Mouse (Mus musculus) neural tube, embryonic 11.5 days (tissue): Measurements from ENCODE around the gene Hook2. TPM values are rescaled to one million over a fixed set of nuclear protein-coding genes. Genes with fewer than 3 reads are reported as not detected.

Experiments
- ATAC-seq: fragments of 200-750 bp; cut with Nextera tagmentation; 2 replicates; pipeline ENCODE4 v1.8.0; 2017; ENCODE audit warnings: moderate number of reproducible peaks, mild to moderate bottlenecking, moderate TSS enrichment, moderate library complexity; ENCODE audit not compliant: insufficient read depth, low FRiP score, low TSS enrichment
- DNase-seq: peaks from one replicate; pipeline ENCODE4 v3.0.0-alpha.2; 2015; ENCODE audit warnings: low spot score
- H3K27ac ChIP-seq: fragments of 300-500 bp; sonication (generic); 2 replicates; pipeline ENCODE4 v1.5.1; 2014; ENCODE audit warnings: low read depth, mild to moderate bottlenecking, low read length
- H3K27me3 ChIP-seq: fragments of 300-500 bp; sonication (generic); 2 replicates; pipeline ENCODE4 v1.6.1; 2014; ENCODE audit warnings: mild to moderate bottlenecking, low read length, mixed read lengths; ENCODE audit not compliant: control insufficient read depth, insufficient read depth
- H3K36me3 ChIP-seq: fragments of 300-500 bp; sonication (generic); 2 replicates; pipeline ENCODE4 v1.6.1; 2014; ENCODE audit warnings: mild to moderate bottlenecking, low read length, moderate library complexity, mixed read lengths; ENCODE audit not compliant: control insufficient read depth, insufficient read depth
- H3K4me1 ChIP-seq: fragments of 300-500 bp; sonication (generic); 2 replicates; pipeline ENCODE4 v1.6.1; 2014; ENCODE audit warnings: low read length, mixed read lengths; ENCODE audit not compliant: control insufficient read depth, insufficient read depth
- H3K4me2 ChIP-seq: fragments of 300-500 bp; sonication (generic); 2 replicates; pipeline ENCODE4 v1.6.1; 2014; ENCODE audit warnings: low read depth, mild to moderate bottlenecking, moderate library complexity
- H3K4me3 ChIP-seq: fragments of 300-500 bp; sonication (generic); 2 replicates; pipeline ENCODE4 v1.5.1; 2014; ENCODE audit warnings: low read depth, low read length
- H3K9ac ChIP-seq: fragments of 300-500 bp; sonication (generic); 2 replicates; pipeline ENCODE4 v1.6.1; 2014; ENCODE audit warnings: mild to moderate bottlenecking, low read length
- H3K9me3 ChIP-seq: fragments of 300-500 bp; sonication (generic); 2 replicates; pipeline ENCODE4 v1.6.1; 2016; ENCODE audit warnings: low read length; ENCODE audit not compliant: control insufficient read depth
- WGBS: fragments of 180-500 bp; shearing (Covaris S2); extraction: QIAGEN DNeasy Blood & Tissue Kit; methylation state at CpG from one replicate; pipeline ENCODE4 v1.1.7; 2014; 5-methylcytosine and 5-hydroxymethylcytosine counted together
- polyA plus RNA-seq: library from polyadenylated mRNA; unstranded; fragments of >200 nt; fragmentation: Nextera tagmentation; extraction: Ambion mirVana; gene quantifications from 2 replicates; pipeline ENCODE4 v1.2.1, GENCODE M21; 2014

Hook2 gene
- polyA plus RNA-seq, 1 experiment from 2014 or later = 12.9 TPM

- Histone ChIP-seq H3K27ac (peak overlapping the region; percentile 67; the same call in 1 of the 2 replicates), H3K36me3 (peaks cover 13% of the 10 kb centered on the region), H3K4me2 (peak overlapping the region; percentile 57), H3K27me3 (no peaks in the 10 kb centered on the region), H3K4me1 (peaks cover 27% of the 10 kb centered on the region), H3K9ac (peak overlapping the region; percentile 99), H3K4me3 (peak overlapping the region; percentile 100), H3K9me3 (no peaks in the 10 kb centered on the region)
- no peak for DNase-seq
- under 1% methylated on average over 13 of the region's 13 CpGs for WGBS
- no peak for ATAC-seq
These were observed 37.1 kb downstream of the Hook2 start for GRCm38 (mm10) chr8:85027516-85027855.

GRCm38 (mm10) chr8:85027922-85028321 lies 37.5 kb downstream of the Hook2 start:
- no peak overlapping the region for H3K27ac ChIP-seq
- peak overlapping the region; percentile 99 for H3K9ac ChIP-seq
- peaks cover 27% of the 10 kb centered on the region for H3K4me1 ChIP-seq
- WGBS = 35% methylated on average over 2 of the region's 2 CpGs
- no peak for ATAC-seq
- H3K9me3 ChIP-seq = no peaks in the 10 kb centered on the region
- H3K36me3 ChIP-seq = peaks cover 15% of the 10 kb centered on the region
- H3K27me3 ChIP-seq = no peaks in the 10 kb centered on the region
- H3K4me3 ChIP-seq = peak overlapping the region; percentile 100
- H3K4me2 ChIP-seq = peak overlapping the region; percentile 57
- no peak for DNase-seq

GRCm38 (mm10) chr8:85029271-85029670 lies 38.9 kb downstream of the Hook2 start:
- H3K27me3 ChIP-seq = no peaks in the 10 kb centered on the region
- no peak overlapping the region for H3K9ac ChIP-seq
- DNase-seq = no peak
- peak overlapping the region; percentile 9 for H3K4me2 ChIP-seq
- 93% methylated on average over 14 of the region's 14 CpGs for WGBS
- H3K36me3 ChIP-seq = peaks cover 16% of the 10 kb centered on the region
- H3K4me1 ChIP-seq = peaks cover 23% of the 10 kb centered on the region
- H3K27ac ChIP-seq = no peak overlapping the region
- ATAC-seq = no peak
- H3K9me3 ChIP-seq = no peaks in the 10 kb centered on the region
- H3K4me3 ChIP-seq = 0 out of 2 replicates have a peak overlapping the region, but pooled peaks have one; percentile 6

- H3K9ac ChIP-seq = no peak overlapping the region
- 82% methylated on average over 4 of the region's 4 CpGs for WGBS
- H3K36me3 ChIP-seq = peaks cover 16% of the 10 kb centered on the region
- DNase-seq (no peak), ATAC-seq (no peak)
- peaks cover 19% of the 10 kb centered on the region for H3K4me1 ChIP-seq
- H3K4me2 ChIP-seq = no peak overlapping the region
- no peak overlapping the region for H3K4me3 ChIP-seq
- no peaks in the 10 kb centered on the region for H3K9me3 ChIP-seq
- H3K27me3 ChIP-seq = no peaks in the 10 kb centered on the region
- H3K27ac ChIP-seq = no peak overlapping the region
These were observed 42.4 kb downstream of the Hook2 start for GRCm38 (mm10) chr8:85032622-85033311.

- ATAC-seq (no peak), DNase-seq (no peak)
- Histone ChIP-seq H3K4me1 (peaks cover 15% of the 10 kb centered on the region), H3K4me3 (no peak overlapping the region), H3K27ac (no peak overlapping the region), H3K36me3 (peaks cover 16% of the 10 kb centered on the region), H3K9ac (no peak overlapping the region), H3K27me3 (no peaks in the 10 kb centered on the region), H3K9me3 (no peaks in the 10 kb centered on the region), H3K4me2 (no peak overlapping the region)
- 45% methylated on average over 1 of the region's 1 CpGs for WGBS
These were observed 43.5 kb downstream of the Hook2 start for GRCm38 (mm10) chr8:85033867-85034266.

GRCm38 (mm10) chr8:85034764-85035163 lies 44.4 kb downstream of the Hook2 start:
- Histone ChIP-seq H3K9ac (no peak overlapping the region), H3K4me2 (peak overlapping the region; percentile 98), H3K36me3 (peaks cover 9% of the 10 kb centered on the region), H3K4me1 (peaks cover 12% of the 10 kb centered on the region; the same call in 1 of the 2 replicates), H3K4me3 (peak overlapping the region; percentile 79; the same call in 1 of the 2 replicates), H3K27me3 (no peaks in the 10 kb centered on the region), H3K27ac (no peak overlapping the region), H3K9me3 (no peaks in the 10 kb centered on the region)
- ATAC-seq (no peak), DNase-seq (peak; percentile 68)
- 8% methylated on average over 12 of the region's 13 CpGs for WGBS

GRCm38 (mm10) chr8:85035165-85035727 lies 44.8 kb downstream of the Hook2 start:
- WGBS = 8% methylated on average over 12 of the region's 12 CpGs
- no peak overlapping the region for H3K27ac ChIP-seq
- H3K27me3 ChIP-seq = no peaks in the 10 kb centered on the region
- H3K4me2 ChIP-seq = peak overlapping the region; percentile 98
- peaks cover 14% of the 10 kb centered on the region; the same call in 1 of the 2 replicates for H3K4me1 ChIP-seq
- peaks cover 11% of the 10 kb centered on the region for H3K36me3 ChIP-seq
- DNase-seq (no peak), ATAC-seq (no peak)
- H3K9me3 ChIP-seq = no peaks in the 10 kb centered on the region
- peak overlapping the region; percentile 69 for H3K9ac ChIP-seq
- H3K4me3 ChIP-seq = peak overlapping the region; percentile 79

- Histone ChIP-seq H3K27ac (peak overlapping the region; percentile 98), H3K9ac (peak overlapping the region; percentile 69), H3K4me1 (peaks cover 14% of the 10 kb centered on the region; the same call in 1 of the 2 replicates), H3K9me3 (no peaks in the 10 kb centered on the region), H3K27me3 (no peaks in the 10 kb centered on the region), H3K36me3 (peaks cover 12% of the 10 kb centered on the region), H3K4me2 (peak overlapping the region; percentile 98), H3K4me3 (peak overlapping the region; percentile 79)
- DNase-seq (no peak), ATAC-seq (0 out of 2 replicates have a peak, but pooled peaks have one; percentile 0)
- under 1% methylated on average over 15 of the region's 15 CpGs for WGBS
These were observed 45.4 kb downstream of the Hook2 start for GRCm38 (mm10) chr8:85035728-85036310.
